Mouse (Mus musculus) stomach, postnatal 0 days (tissue): ENCODE measurements around the gene Snx9. TPM values are rescaled to one million over a fixed set of nuclear protein-coding genes. Genes with fewer than 3 reads are reported as not detected.

Experiments used
- ATAC-seq: fragments of 200-750 bp; cut with Nextera tagmentation; 2 replicates; pipeline ENCODE4 v1.8.0; 2017; ENCODE audit not compliant: low FRiP score, low TSS enrichment
- DNase-seq: peaks from one replicate; pipeline ENCODE4 v3.0.0-alpha.2; 2016; ENCODE audit warnings: low spot score
- H3K27ac ChIP-seq: fragments of 300-500 bp; sonication (generic); replicated peaks from 2 replicates; pipeline ENCODE4 v1.5.1; 2014; ENCODE audit warnings: mild to moderate bottlenecking, control low read depth
- H3K27me3 ChIP-seq: fragments of 300-500 bp; sonication (generic); 2 replicates; pipeline ENCODE4 v1.6.1; 2014; ENCODE audit warnings: low read length; ENCODE audit not compliant: control insufficient read depth, insufficient read depth
- H3K36me3 ChIP-seq: fragments of 300-500 bp; sonication (generic); 2 replicates; pipeline ENCODE4 v1.6.1; 2014; ENCODE audit warnings: low read length, mixed read lengths; ENCODE audit not compliant: control insufficient read depth, insufficient read depth
- H3K4me1 ChIP-seq: fragments of 300-500 bp; sonication (generic); replicated peaks from 2 replicates; pipeline ENCODE4 v1.6.1; 2014; ENCODE audit warnings: antibody characterized with exemption; ENCODE audit not compliant: control insufficient read depth, insufficient read depth
- H3K4me2 ChIP-seq: fragments of 300-500 bp; sonication (generic); replicated peaks from 2 replicates; pipeline ENCODE4 v1.6.1; 2014; ENCODE audit warnings: low read depth, mild to moderate bottlenecking, control low read depth, moderate library complexity
- H3K4me3 ChIP-seq: fragments of 300-500 bp; sonication (generic); 2 replicates; pipeline ENCODE4 v1.5.1; 2014; ENCODE audit warnings: low read depth, low read length, control low read depth
- H3K9ac ChIP-seq: fragments of 300-500 bp; sonication (generic); 2 replicates; pipeline ENCODE4 v1.6.1; 2014; ENCODE audit warnings: mild to moderate bottlenecking, low read length, control low read depth, mixed read lengths
- H3K9me3 ChIP-seq: fragments of 300-500 bp; sonication (generic); 2 replicates; pipeline ENCODE4 v1.6.1; 2016; ENCODE audit warnings: low read length; ENCODE audit not compliant: control insufficient read depth
- CTCF ChIP-seq: IDR thresholded peaks from 2 replicates; pipeline ENCODE4 v1.5.1; 2016; ENCODE audit warnings: antibody characterized with exemption, low read depth, mild to moderate bottlenecking, moderate library complexity
- EP300 ChIP-seq: optimal IDR thresholded peaks from 2 replicates; pipeline ENCODE3; 2016; ENCODE audit warnings: antibody characterized with exemption
- WGBS: fragments of 180-500 bp; shearing (Covaris S2); extraction: QIAGEN DNeasy Blood & Tissue Kit; methylation state at CpG from one replicate; pipeline ENCODE4 v1.1.7; 2014; 5-methylcytosine and 5-hydroxymethylcytosine counted together
- polyA plus RNA-seq: library from polyadenylated mRNA; unstranded; fragments of >200 nt; fragmentation: Nextera tagmentation; extraction: Ambion mirVana; gene quantifications from 2 replicates; pipeline ENCODE4 v1.2.1, GENCODE M21; 2015

Gene Snx9
- polyA plus RNA-seq, 1 experiment from 2014 or later = 34.8 TPM

DNA sequence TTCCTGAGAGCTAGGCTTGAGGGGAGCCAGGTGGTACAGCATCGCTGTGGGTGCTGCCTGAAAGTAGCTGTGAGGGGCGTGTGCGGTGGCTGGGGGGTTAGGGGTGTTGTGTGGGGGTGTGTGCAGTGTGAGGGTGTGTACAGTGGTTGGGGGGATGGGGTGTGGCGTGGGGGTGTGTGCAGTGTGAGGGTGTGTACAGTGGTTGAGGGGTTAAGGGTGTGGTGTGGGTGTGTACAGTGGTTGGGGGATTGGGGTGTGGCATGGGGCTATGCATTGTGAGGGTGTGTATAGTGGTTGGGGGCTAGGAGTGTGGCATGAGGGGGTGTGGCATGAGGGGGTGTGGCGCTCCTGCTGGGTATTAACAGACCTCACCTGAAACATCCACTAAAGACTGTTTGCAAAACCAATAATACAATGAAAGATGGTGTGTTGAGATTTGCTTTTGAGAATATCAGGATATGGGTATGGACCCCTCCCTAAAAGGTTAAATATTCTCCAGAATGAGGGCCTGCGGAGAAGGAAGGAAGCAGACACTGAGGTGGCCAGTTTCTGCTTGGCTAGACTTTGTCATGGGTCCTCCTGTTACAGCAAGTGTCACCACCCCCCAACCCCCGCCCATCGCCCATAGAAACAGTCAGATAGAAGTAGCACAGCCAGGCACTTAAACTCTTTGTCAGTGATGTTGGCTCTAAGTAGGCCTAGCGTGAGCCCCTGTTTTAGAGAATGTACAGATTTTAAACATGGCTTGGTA lies 51.0 kb downstream of the Snx9 start:
- Histone ChIP-seq H3K27ac (peak overlapping the region; percentile 84), H3K4me1 (no peaks in the 10 kb centered on the region), H3K4me2 (no peak overlapping the region), H3K4me3 (no peak overlapping the region), H3K27me3 (no peaks in the 10 kb centered on the region), H3K9ac (no peak overlapping the region), H3K36me3 (peaks cover 3% of the 10 kb centered on the region), H3K9me3 (no peaks in the 10 kb centered on the region)
- ATAC-seq = no peak
- TF ChIP-seq CTCF = no peak
- TF ChIP-seq EP300 = no peak
- 62% methylated on average over 9 of the region's 9 CpGs for WGBS
- DNase-seq = no peak

DNA sequence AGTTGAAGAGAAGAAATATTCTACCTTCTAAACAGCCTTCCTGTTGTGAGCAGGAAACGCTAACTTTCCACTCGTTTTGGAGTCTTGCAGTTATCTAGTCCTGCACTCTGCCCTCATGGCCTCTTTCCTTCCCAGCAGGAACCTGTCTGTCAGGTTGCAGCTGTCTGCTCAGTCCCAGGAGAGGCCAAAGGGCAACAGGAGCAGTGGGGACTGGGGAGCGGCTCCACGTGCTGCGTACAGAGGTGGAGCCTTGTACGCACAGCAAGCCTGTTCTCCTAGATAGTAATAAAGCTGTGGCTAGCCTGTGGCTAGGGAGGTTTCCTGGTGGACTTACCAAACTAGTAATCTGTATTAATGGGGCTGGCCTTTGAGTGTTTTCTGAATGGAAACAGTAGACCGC lies 52.0 kb downstream of the Snx9 start:
- no peaks in the 10 kb centered on the region for H3K27me3 ChIP-seq
- 29% methylated on average over 7 of the region's 7 CpGs for WGBS
- no peaks in the 10 kb centered on the region for H3K9me3 ChIP-seq
- DNase-seq (peak; percentile 88), ATAC-seq (peak; percentile 90)
- no peak for TF ChIP-seq CTCF
- TF ChIP-seq EP300 = no peak
- H3K4me3 ChIP-seq = no peak overlapping the region
- no peaks in the 10 kb centered on the region for H3K4me1 ChIP-seq
- no peak overlapping the region for H3K9ac ChIP-seq
- no peak overlapping the region for H3K4me2 ChIP-seq
- H3K27ac ChIP-seq = peak overlapping the region; percentile 84
- peaks cover 3% of the 10 kb centered on the region for H3K36me3 ChIP-seq

DNA sequence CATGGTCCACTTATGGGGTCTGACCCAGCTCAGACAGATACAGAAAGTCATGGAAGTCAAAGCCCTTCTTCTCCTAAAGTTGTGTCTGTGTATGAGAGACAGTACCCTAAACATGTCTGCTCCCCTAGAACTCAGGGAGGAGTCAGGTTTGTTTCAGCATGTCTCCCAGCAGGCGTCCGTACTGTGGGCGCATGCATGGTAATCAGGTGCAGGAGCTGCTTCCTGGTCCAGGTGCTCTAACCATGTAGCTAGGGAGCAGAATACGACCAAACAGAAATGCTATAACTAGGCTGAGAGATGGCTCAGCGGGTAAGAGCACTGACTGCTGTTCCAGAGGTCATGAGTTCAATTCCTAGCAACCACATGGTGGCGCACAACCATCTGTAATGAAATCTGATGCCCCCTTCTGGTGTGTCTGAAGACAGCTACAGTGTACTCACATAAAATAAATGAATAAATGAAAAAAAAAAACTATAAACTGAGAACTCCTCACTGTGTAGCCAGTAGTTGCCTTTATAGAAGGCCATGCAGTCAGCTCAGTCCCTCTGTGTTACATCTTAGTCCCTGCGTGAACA lies 52.5 kb downstream of the Snx9 start:
- Histone ChIP-seq H3K27ac (peak overlapping the region; percentile 84), H3K4me1 (no peaks in the 10 kb centered on the region), H3K4me2 (no peak overlapping the region), H3K9me3 (no peaks in the 10 kb centered on the region), H3K4me3 (no peak overlapping the region), H3K36me3 (peaks cover 3% of the 10 kb centered on the region), H3K27me3 (no peaks in the 10 kb centered on the region), H3K9ac (no peak overlapping the region)
- DNase-seq (peak; percentile 45), ATAC-seq (peak; percentile 41)
- 60% methylated on average over 7 of the region's 7 CpGs for WGBS
- TF ChIP-seq EP300 (no peak), CTCF (peak; percentile 61)

DNA sequence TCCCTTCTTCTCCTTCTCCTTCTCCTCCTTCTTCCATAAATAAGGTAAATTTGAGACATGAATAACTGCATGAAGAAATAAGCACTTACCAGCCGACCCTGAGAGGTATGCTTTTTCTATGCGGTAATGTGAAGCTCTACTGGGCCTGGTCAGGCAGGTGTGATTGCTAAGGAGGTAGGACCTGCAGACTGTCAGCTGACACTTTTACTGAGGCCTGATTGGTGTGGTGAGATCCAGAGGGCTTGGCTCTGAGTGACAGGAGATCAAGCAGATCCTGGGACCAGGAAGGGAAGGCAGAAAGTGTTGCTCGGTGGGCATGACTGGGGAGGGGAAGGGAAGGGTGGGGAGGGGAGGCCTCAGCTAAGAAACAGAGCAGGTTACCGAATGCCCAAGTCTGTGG lies 54.9 kb downstream of the Snx9 start:
- 43% methylated on average over 4 of the region's 4 CpGs for WGBS
- ATAC-seq (peak; percentile 93), DNase-seq (peak; percentile 78)
- Histone ChIP-seq H3K36me3 (peaks cover 4% of the 10 kb centered on the region), H3K4me2 (no peak overlapping the region), H3K9ac (no peak overlapping the region), H3K27me3 (no peaks in the 10 kb centered on the region), H3K4me3 (no peak overlapping the region), H3K9me3 (no peaks in the 10 kb centered on the region), H3K27ac (0 out of 2 replicates have a peak overlapping the region, but pooled peaks have one; percentile 45), H3K4me1 (no peaks in the 10 kb centered on the region)
- TF ChIP-seq CTCF (no peak), EP300 (no peak)

DNA sequence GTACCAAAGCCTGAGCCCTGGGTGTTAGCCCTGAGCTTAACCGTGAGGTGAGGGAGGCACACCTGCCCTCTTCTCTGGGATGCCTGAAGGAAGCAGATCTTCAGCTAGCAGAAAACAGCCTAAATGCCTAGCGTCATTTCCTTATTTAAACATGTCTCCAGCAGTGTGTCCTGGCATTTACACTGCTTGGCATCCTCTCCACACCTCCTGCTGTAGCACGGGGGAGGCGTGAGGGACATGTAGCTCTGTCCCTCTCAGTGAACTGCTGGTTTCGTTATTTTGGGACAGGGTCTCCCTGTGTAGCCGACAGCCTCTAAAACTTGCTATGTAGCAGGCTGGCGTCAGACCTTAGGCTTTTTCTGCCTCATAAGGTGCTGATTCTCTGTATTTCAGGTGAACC lies 55.5 kb downstream of the Snx9 start:
- ATAC-seq (no peak), DNase-seq (no peak)
- peaks cover 3% of the 10 kb centered on the region; the same call in 1 of the 2 replicates for H3K36me3 ChIP-seq
- no peaks in the 10 kb centered on the region for H3K9me3 ChIP-seq
- WGBS = 70% methylated on average over 7 of the region's 7 CpGs
- H3K9ac ChIP-seq = no peak overlapping the region
- H3K27ac ChIP-seq = 0 out of 2 replicates have a peak overlapping the region, but pooled peaks have one; percentile 20
- no peak overlapping the region for H3K4me3 ChIP-seq
- no peaks in the 10 kb centered on the region for H3K27me3 ChIP-seq
- no peak overlapping the region for H3K4me2 ChIP-seq
- no peaks in the 10 kb centered on the region for H3K4me1 ChIP-seq
- no peak for TF ChIP-seq CTCF
